Mouse (Mus musculus) midbrain, embryonic 16.5 days (tissue): Measurements from ENCODE around the gene Nemp1. TPM values are rescaled to one million over a fixed set of nuclear protein-coding genes. Genes with fewer than 3 reads are reported as not detected.

Source experiments
- ATAC-seq: fragments of 200-750 bp; cut with Nextera tagmentation; 2 replicates; pipeline ENCODE4 v1.8.0; 2017; ENCODE audit warnings: moderate TSS enrichment
- H3K27ac ChIP-seq: fragments of 300-500 bp; sonication (generic); 2 replicates; pipeline ENCODE4 v1.5.1; 2014; ENCODE audit warnings: mild to moderate bottlenecking, low read length, mixed read lengths
- H3K27me3 ChIP-seq: fragments of 300-500 bp; sonication (generic); 2 replicates; pipeline ENCODE4 v1.6.1; 2014; ENCODE audit warnings: low read depth, low read length, mixed read lengths; ENCODE audit not compliant: control insufficient read depth, insufficient read depth
- H3K36me3 ChIP-seq: fragments of 300-500 bp; sonication (generic); 2 replicates; pipeline ENCODE4 v1.6.1; 2014; ENCODE audit warnings: mild to moderate bottlenecking, low read length, moderate library complexity, mixed read lengths; ENCODE audit not compliant: control insufficient read depth, insufficient read depth
- H3K4me1 ChIP-seq: fragments of 300-500 bp; sonication (generic); 2 replicates; pipeline ENCODE4 v1.6.1; 2014; ENCODE audit warnings: mild to moderate bottlenecking, low read length, mixed read lengths; ENCODE audit not compliant: control insufficient read depth, insufficient read depth
- H3K4me2 ChIP-seq: fragments of 300-500 bp; sonication (generic); 2 replicates; pipeline ENCODE4 v1.6.1; 2014; ENCODE audit warnings: mild to moderate bottlenecking, low read length, mixed read lengths
- H3K4me3 ChIP-seq: fragments of 300-500 bp; sonication (generic); 2 replicates; pipeline ENCODE4 v1.5.1; 2014; ENCODE audit warnings: low read depth, mild to moderate bottlenecking, low read length, moderate library complexity, mixed read lengths
- H3K9ac ChIP-seq: fragments of 300-500 bp; sonication (generic); 2 replicates; pipeline ENCODE4 v1.6.1; 2014; ENCODE audit warnings: low read depth, low read length, mixed read lengths
- H3K9me3 ChIP-seq: fragments of 300-500 bp; sonication (generic); replicated peaks from 2 replicates; pipeline ENCODE4 v1.6.1; 2014; ENCODE audit warnings: mild to moderate bottlenecking, low read length, mixed read lengths; ENCODE audit not compliant: control insufficient read depth, poor library complexity, severe bottlenecking
- WGBS: fragments of 180-500 bp; shearing (Covaris S2); extraction: QIAGEN DNeasy Blood & Tissue Kit; methylation state at CpG from one replicate; pipeline ENCODE4 v1.1.7; 2014; 5-methylcytosine and 5-hydroxymethylcytosine counted together
- polyA plus RNA-seq: library from polyadenylated mRNA; unstranded; fragments of >200 nt; fragmentation: Nextera tagmentation; extraction: Ambion mirVana; gene quantifications from 2 replicates; pipeline ENCODE4 v1.2.1, GENCODE M21; 2015

Nemp1 gene
- polyA plus RNA-seq, 1 experiment from 2014 or later: 3.2 TPM

DNA sequence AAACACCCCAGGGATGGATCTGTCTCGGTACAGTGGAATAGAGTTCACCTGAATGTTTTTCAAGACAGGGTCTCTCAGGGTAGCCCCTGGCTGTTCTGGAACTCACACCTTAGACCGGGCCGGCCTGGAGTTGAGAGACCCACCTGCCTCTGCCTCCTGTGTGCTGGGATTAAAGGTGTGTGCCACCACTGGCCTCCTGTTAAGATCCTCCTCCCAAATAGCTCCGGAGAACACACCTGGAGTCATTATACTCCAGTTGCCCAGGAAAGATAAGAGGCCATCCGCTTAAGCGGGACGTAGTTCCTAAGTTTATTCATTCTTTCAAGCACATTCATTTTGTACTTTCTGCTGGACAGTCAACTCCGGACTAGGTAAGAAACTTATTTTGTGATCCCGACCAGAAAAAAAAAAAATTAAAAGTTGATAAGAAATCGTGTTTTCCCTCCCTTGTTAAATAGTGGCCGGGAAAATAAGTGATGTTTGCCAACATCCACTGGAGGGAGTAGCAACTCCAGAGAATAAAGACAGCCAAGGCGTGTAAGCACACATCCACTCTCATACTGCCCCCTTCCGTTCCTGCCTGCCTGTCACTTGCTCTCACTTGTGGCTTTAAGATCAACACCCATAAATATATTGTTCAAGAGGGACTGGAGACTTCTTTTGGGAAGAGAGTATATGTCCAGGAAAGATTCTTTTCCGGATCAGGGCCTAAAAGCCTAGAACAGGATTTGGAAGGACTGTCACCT lies 11.1 kb downstream of the Nemp1 start:
- H3K4me2 ChIP-seq: peak overlapping the region; percentile 99
- H3K27ac ChIP-seq: no peak overlapping the region
- WGBS: 13% methylated on average over 14 of the region's 14 CpGs
- no peaks in the 10 kb centered on the region for H3K9me3 ChIP-seq
- ATAC-seq: peak; percentile 18; the same call in 1 of the 2 replicates
- no peaks in the 10 kb centered on the region for H3K27me3 ChIP-seq
- H3K9ac ChIP-seq: peak overlapping the region; percentile 79
- peak overlapping the region; percentile 84 for H3K4me3 ChIP-seq
- peaks cover 12% of the 10 kb centered on the region for H3K4me1 ChIP-seq
- H3K36me3 ChIP-seq: no peaks in the 10 kb centered on the region

DNA sequence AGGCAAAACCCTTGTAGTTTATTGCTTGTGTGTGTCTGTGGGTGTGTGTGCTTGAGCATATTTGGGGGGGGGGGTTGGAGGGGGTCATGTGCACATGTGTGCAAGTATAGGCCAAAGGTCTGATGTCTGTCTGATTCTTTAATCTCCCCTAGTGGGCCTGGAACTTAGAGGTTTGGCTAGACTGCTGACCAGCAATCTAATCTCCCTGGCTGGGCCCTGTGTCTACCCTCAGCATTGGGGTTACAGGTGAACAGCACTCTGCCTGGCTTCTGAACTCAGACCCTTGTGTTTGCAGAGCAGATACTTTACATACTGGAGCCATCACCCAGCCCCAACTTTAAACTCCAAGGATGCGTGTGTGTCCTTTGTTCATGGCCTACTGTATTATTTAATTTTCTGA lies 12.5 kb downstream of the Nemp1 start:
- H3K4me3 ChIP-seq: no peak overlapping the region
- no peak overlapping the region for H3K9ac ChIP-seq

DNA sequence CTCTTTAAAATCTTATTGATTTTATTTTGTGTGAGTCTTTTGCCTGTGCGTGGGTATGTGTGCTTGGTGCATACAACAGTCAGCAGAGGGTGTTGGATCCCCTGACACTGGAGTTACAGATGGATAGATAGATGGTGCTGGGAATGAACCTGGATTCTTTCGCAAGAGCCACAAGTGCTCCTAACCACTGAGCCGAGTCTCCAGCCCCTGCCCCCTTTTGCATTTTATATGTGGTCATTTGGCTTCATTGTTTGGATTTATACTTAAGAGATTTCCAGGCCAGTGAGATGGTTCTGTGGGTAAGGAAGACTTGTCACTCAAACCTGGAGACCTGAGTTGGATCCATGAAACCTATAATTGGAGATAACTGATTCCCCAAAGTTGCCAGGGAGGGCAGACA lies 13.2 kb downstream of the Nemp1 start:
- H3K36me3 ChIP-seq: no peaks in the 10 kb centered on the region
- H3K9ac ChIP-seq: no peak overlapping the region
- H3K4me1 ChIP-seq: peaks cover 12% of the 10 kb centered on the region
- H3K4me2 ChIP-seq: no peak overlapping the region
- H3K27me3 ChIP-seq: no peaks in the 10 kb centered on the region
- ATAC-seq: no peak
- no peaks in the 10 kb centered on the region for H3K9me3 ChIP-seq
- WGBS: 92% methylated on average over 3 of the region's 3 CpGs
- H3K4me3 ChIP-seq: no peak overlapping the region
- no peak overlapping the region for H3K27ac ChIP-seq

More for the DNA sequence above, 12.5 kb downstream of the Nemp1 start:
- 90% methylated on average over 1 of the region's 1 CpGs for WGBS
- Histone ChIP-seq H3K4me2 (no peak overlapping the region), H3K36me3 (no peaks in the 10 kb centered on the region), H3K27ac (no peak overlapping the region), H3K27me3 (no peaks in the 10 kb centered on the region), H3K4me1 (peaks cover 12% of the 10 kb centered on the region), H3K9me3 (no peaks in the 10 kb centered on the region)
- no peak for ATAC-seq

DNA sequence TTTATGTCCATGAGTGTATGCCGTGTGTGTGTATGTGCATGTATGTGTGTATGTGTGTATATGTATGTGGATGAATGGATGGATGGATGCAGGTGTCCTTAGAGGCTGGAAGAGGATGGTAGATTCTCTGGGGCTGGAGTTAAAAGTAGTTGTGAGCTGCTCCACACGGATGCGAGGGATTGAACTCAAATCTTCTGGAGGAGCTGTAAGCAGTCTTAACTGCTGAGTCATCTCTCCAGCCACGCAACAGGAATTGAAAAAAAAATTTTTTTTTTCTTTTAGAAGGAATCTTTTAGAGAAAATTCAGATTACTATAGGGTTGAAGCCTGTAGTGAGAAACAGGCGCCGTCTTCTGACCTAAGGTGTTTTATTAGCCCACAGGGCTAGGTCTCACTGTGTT lies 16.2 kb downstream of the Nemp1 start:
- no peaks in the 10 kb centered on the region for H3K27me3 ChIP-seq
- H3K9ac ChIP-seq: no peak overlapping the region
- no peaks in the 10 kb centered on the region for H3K36me3 ChIP-seq
- no peak overlapping the region for H3K4me3 ChIP-seq
- 0 out of 2 replicates have a peak, but pooled peaks cover 2% of the 10 kb centered on the region for H3K4me1 ChIP-seq
- WGBS: 92% methylated on average over 6 of the region's 6 CpGs
- H3K4me2 ChIP-seq: no peak overlapping the region
- no peak for ATAC-seq
- no peak overlapping the region for H3K27ac ChIP-seq
- no peaks in the 10 kb centered on the region for H3K9me3 ChIP-seq

DNA sequence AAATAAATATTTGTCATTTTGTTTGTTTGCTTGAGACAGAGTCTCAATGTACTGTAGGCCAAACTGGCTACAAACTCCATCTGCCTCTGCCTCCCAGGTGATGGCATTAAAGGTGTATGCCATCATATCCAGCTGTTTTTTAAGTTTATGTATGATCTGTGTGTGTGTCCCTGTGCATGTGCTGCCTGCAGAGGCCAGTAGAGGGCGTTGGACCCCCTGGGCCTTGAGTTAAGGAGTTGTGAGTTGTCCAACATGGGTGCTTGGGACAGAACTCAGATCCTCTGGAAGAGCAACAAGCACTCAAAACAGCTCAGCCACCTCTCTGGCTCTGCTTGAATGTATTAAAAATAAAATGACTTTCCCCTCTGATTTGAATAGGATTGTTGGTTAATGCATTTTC lies 24.4 kb downstream of the Nemp1 start:
- Histone ChIP-seq H3K4me3 (no peak overlapping the region), H3K4me1 (no peaks in the 10 kb centered on the region), H3K9ac (no peak overlapping the region), H3K36me3 (0 out of 2 replicates have a peak, but pooled peaks cover 3% of the 10 kb centered on the region), H3K27me3 (no peaks in the 10 kb centered on the region), H3K27ac (no peak overlapping the region), H3K9me3 (no peaks in the 10 kb centered on the region), H3K4me2 (no peak overlapping the region)
- WGBS: 23% methylated on average over 1 of the region's 1 CpGs
- ATAC-seq: no peak

DNA sequence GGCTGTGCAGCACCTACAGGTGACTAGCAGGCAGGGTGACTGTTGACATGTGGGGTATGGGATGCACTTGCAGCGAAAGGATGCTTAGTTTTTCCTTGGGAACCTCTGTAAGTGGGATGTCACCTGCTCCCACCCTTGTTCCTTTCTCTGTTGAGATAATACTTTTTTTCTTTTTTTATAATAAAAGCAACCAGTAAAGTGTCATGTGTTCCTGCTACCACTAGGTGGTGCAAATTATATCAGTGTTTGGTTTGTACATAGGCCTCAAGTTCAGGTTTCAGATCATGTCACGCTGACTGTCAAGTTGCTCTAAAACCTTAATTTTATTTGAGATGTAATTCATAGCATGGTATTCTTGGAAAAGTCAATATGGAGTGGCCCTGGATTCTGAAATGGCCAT lies 27.9 kb downstream of the Nemp1 start:
- H3K4me1 ChIP-seq: no peaks in the 10 kb centered on the region
- WGBS: 53% methylated on average over 2 of the region's 2 CpGs
- no peak overlapping the region for H3K4me2 ChIP-seq
- no peaks in the 10 kb centered on the region for H3K27me3 ChIP-seq
- H3K9me3 ChIP-seq: no peaks in the 10 kb centered on the region
- ATAC-seq: no peak
- H3K9ac ChIP-seq: no peak overlapping the region
- H3K27ac ChIP-seq: no peak overlapping the region
- 0 out of 2 replicates have a peak, but pooled peaks cover 3% of the 10 kb centered on the region for H3K36me3 ChIP-seq
- no peak overlapping the region for H3K4me3 ChIP-seq

DNA sequence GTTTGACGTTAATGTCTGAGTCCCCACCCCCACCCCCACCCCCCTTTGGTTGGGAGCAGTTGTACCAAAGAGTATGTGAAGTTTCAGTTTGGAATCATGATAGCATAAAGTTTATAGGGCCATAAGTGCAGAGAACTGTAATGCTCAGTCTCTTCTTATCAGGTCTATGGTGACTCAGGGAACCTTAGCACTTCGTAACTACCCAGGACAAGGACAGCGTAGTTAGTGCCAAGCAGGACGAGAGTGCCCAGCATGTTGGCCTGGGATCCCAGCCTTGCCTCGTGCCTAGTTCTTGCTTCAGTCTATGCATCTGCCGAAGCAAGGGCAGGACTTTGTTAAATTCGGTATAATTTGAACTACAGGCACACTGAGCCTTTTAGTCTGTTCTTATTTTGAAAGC lies 29.1 kb downstream of the Nemp1 start:
- Histone ChIP-seq H3K4me2 (no peak overlapping the region), H3K4me3 (no peak overlapping the region), H3K27me3 (no peaks in the 10 kb centered on the region), H3K9me3 (no peaks in the 10 kb centered on the region), H3K4me1 (no peaks in the 10 kb centered on the region), H3K9ac (no peak overlapping the region), H3K27ac (no peak overlapping the region), H3K36me3 (0 out of 2 replicates have a peak, but pooled peaks cover 3% of the 10 kb centered on the region)
- ATAC-seq: no peak
- 93% methylated on average over 7 of the region's 7 CpGs for WGBS

DNA sequence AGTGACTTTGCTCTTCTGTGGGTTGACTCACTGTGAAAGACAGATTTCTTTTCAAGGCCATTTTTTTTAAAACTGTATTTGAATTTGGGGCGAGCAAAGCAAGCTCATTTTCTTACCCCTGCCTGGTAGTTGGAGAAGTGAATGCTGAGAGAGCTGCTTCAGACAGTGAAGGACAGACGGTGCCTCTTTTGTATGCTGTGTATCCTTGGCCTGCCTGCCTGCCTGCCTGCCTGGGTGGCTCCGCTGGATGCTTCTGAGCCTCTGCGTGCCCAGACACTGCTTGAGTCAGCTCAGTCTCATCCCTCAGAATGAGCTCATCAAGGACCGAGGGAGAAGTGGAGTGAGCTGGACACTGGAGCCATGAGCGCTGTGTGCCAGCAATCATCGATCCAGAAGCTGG lies 32.3 kb downstream of the Nemp1 start:
- WGBS: 93% methylated on average over 7 of the region's 7 CpGs
- no peak for ATAC-seq
- no peak overlapping the region for H3K27ac ChIP-seq
- H3K27me3 ChIP-seq: no peaks in the 10 kb centered on the region
- H3K4me2 ChIP-seq: no peak overlapping the region
- 0 out of 2 replicates have a peak, but pooled peaks cover 3% of the 10 kb centered on the region for H3K36me3 ChIP-seq
- H3K9ac ChIP-seq: no peak overlapping the region
- H3K4me1 ChIP-seq: no peaks in the 10 kb centered on the region
- no peaks in the 10 kb centered on the region for H3K9me3 ChIP-seq
- no peak overlapping the region for H3K4me3 ChIP-seq

DNA sequence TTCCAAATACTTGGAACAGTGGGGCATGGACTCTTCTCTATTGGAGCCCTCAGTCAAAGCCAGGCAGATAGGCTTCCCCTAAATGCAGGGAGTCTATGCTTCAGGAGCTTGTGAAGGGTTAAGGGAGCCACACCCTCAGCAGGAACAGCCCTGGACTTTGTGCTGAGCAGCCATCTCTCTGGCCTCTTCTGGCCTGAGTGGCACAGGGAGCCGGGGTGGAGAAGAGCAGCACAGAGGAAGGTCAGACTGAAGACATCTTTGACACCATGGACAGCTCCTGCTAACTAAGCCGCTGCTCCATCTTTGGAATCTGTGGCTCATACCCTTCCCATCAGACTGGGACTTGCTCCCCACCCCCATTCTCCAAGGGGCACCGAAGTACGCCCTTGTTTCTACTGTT lies 36.6 kb downstream of the Nemp1 start:
- Histone ChIP-seq H3K27me3 (no peaks in the 10 kb centered on the region), H3K4me1 (no peaks in the 10 kb centered on the region), H3K4me3 (no peak overlapping the region), H3K4me2 (no peak overlapping the region), H3K9me3 (no peaks in the 10 kb centered on the region), H3K36me3 (no peaks in the 10 kb centered on the region), H3K9ac (no peak overlapping the region), H3K27ac (no peak overlapping the region)
- no peak for ATAC-seq
- WGBS: 55% methylated on average over 4 of the region's 4 CpGs
